Mouse (Mus musculus) MN1 (cell line): ENCODE data around the gene Wdr89.

Experiments
- DNase-seq: peaks from one replicate; pipeline ENCODE4 v3.0.0-alpha.2; 2016; ENCODE audit warnings: low spot score

Gene Wdr89

GRCm38 (mm10) chr12:75612711-75613110 is 56.6 kb downstream of the Wdr89 start:
- no peak for DNase-seq

GRCm38 (mm10) chr12:75599490-75599889 is 69.8 kb downstream of the Wdr89 start:
- peak; percentile 84 for DNase-seq

DNA sequence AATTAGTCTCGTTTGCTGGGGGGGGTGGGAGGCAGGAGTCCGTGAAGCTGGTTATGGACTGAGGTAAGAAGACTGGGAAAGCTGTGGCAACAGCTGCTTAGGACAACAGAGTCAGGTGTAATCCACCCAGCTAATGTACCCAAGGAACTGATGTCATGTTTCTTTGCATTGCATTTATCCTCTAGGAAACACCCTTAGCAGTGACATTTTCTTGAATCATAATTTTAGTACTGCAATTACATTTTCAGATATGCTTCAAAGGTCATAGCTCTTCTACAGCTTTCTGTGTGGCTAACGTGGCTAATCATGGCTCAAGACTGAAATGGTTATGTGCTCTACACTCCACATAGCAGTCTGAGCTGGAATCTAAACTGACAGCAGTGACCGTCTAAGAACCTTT is 70.3 kb downstream of the Wdr89 start:
- DNase-seq = peak; percentile 18

GRCm38 (mm10) chr12:75597707-75598106 is 71.6 kb downstream of the Wdr89 start:
- DNase-seq = no peak

- peak; percentile 98 for DNase-seq
Observed at GRCm38 (mm10) chr12:75596154-75597002, 73.0 kb downstream of the Wdr89 start, which contains the start of gene Ppp2r5e. Ppp2r5e (minus strand) TSS chr12:75596245.

DNA sequence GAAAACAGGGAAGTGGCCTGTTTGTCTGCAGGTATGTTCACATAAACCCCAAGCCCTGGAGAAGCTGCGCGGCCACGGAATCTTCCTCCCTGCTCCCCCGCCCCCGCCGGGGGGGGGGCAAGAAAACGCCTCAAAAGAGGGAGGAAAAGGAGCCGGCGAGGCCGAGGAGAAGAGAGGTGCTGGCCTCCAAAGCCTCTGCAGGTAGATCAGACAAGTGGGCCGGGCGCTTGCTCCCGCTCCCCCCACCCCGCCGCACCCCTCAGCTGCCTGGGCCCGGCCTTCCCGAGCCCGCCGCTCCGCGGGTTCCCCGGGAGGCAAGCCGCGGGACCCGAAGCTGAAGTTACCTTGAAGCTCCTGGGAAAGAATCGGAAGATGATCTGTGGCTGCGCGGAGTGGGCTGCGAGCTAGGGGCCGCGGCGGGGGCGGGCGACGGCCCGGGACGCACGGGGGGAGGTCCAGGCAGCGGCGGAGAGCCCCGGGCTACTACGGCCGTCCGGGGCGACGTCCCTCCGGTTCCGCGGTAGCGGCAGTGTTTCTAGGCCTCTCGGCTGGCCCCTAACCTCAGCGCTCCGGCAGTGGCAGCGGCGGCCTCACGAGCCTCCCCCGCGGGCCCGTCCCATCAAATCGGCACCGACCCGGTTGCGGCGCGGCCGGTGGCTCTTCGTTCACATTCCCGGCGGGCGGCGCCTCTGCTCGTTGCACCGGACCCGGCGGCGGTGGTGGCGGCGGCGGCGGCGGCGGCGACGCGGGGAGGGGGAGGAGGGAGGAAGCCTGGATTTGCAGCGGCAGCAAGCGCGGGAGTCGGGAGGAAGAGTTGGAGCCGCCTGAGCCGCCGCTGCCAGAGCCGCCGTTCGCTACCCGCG is 73.8 kb downstream of the Wdr89 start:
- DNase-seq = peak; percentile 48

DNA sequence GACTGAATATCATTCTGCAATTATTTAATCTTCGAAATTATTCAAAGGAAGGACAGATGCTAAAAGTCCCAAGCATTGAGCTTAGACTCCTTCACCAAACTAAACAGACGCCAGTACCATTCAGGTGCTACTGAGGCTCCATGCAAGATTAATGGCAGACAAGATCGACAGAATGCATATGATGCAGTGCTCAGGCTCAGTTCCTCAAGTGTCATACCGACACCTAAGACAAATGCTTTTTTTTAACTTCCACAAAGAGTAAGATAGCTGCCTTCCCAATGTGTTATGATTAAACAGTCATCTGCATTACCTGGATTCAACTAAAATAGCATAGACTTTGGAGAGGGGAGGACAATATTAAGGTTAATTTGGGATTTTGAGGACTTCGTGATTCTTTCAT is 74.9 kb downstream of the Wdr89 start:
- no peak for DNase-seq

DNA sequence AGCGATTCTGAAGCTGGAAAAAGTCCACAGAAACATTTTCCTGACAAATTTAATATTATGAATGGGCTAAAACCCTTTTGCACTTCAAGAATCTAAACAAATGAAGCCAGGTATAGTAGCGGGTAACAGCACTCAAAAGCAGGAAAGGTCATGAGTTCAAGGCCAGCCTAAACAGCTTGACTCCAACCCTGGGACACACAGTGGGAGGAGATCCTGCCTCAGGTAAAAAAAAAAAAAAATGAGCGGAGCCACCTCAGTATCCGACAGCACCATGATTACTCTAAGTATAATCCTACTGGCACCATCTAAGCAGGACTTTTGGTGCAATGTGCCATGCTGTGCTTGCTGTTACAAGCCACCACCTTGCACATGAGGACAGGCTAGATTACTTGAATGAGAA is 75.5 kb downstream of the Wdr89 start:
- no peak for DNase-seq

DNA sequence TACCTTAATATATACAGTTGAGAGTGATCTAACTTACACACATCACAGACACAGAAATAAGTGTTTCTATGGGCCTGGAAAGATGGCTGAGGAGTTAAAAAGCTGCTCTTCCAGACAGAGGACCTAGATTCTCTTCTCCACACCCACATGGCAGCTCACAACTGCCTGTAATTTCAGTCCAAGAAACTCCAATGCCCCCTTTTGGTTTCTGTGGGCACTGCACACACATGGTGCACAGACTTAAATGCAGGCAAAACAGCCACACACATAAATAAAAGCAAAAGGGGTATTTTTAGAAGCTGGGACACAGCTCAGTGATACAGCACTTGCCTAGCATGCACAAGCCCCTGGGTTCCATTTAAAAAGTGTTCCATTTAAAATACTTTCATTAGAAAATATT is 81.8 kb downstream of the Wdr89 start:
- no peak for DNase-seq

- DNase-seq = no peak
Observed at GRCm38 (mm10) chr12:75583776-75584175, 85.6 kb downstream of the Wdr89 start.
